Mouse (Mus musculus): Measurements from ENCODE around the gene Zbtb26. TPM values are rescaled to one million over a fixed set of nuclear protein-coding genes. Genes with fewer than 3 reads are reported as not detected.

The Zbtb26 gene
- polyA plus RNA-seq (2017; shearing (Covaris generic)), result 1 to 10 TPM; 4.6 to 4.7 TPM

- peak; percentile 96 for ATAC-seq
These were observed at the start of gene Zbtb26, which contains the start of the genes Zbtb6 and Rabgap1 for GRCm38 (mm10) chr2:37442611-37443591. Gene Zbtb26, minus strand, starts transcription at chr2:37443135. Gene Zbtb6, minus strand, starts transcription at chr2:37443171. Gene Rabgap1, plus strand, starts transcription at chr2:37443279.

GRCm38 (mm10) chr2:37488956-37489355, 46.0 kb upstream of the Zbtb26 start:
- ATAC-seq, result no peak

GRCm38 (mm10) chr2:37486408-37486807, 43.5 kb upstream of the Zbtb26 start:
- ATAC-seq, result no peak

GRCm38 (mm10) chr2:37485370-37485769, 42.4 kb upstream of the Zbtb26 start:
- ATAC-seq, result no peak

- ATAC-seq, result no peak
These were observed 41.2 kb upstream of the Zbtb26 start for GRCm38 (mm10) chr2:37484165-37484564.

- ATAC-seq, result no peak
These were observed 37.1 kb upstream of the Zbtb26 start for GRCm38 (mm10) chr2:37480039-37480438.

- no peak for ATAC-seq
These were observed 36.6 kb upstream of the Zbtb26 start for GRCm38 (mm10) chr2:37479559-37479958.

GRCm38 (mm10) chr2:37466266-37466665, 23.3 kb upstream of the Zbtb26 start:
- no peak for ATAC-seq

- ATAC-seq, result no peak
These were observed 17.8 kb upstream of the Zbtb26 start for GRCm38 (mm10) chr2:37460707-37461106.

- ATAC-seq, result peak; percentile 30
These were observed 9.4 kb upstream of the Zbtb26 start for GRCm38 (mm10) chr2:37452376-37452760.

GRCm38 (mm10) chr2:37451667-37452375, 8.9 kb upstream of the Zbtb26 start:
- ATAC-seq, result peak; percentile 95

- no peak for ATAC-seq
These were observed 11.3 kb downstream of the Zbtb26 start for GRCm38 (mm10) chr2:37431609-37432008.

- ATAC-seq, result peak; percentile 96
These were observed 12.1 kb downstream of the Zbtb26 start for GRCm38 (mm10) chr2:37430593-37431464.

GRCm38 (mm10) chr2:37423671-37424070, 19.3 kb downstream of the Zbtb26 start:
- ATAC-seq, result no peak

GRCm38 (mm10) chr2:37422306-37423304, 20.3 kb downstream of the Zbtb26 start, which contains the start of gene Rc3h2:
Gene Rc3h2, minus strand, starts transcription at chr2:37422903.
- peak; percentile 99 for ATAC-seq

GRCm38 (mm10) chr2:37421903-37422302, 21.0 kb downstream of the Zbtb26 start:
- no peak for ATAC-seq

GRCm38 (mm10) chr2:37395539-37395938, 47.4 kb downstream of the Zbtb26 start:
- ATAC-seq, result no peak

GRCm38 (mm10) chr2:37382921-37383320, 60.0 kb downstream of the Zbtb26 start:
- no peak for ATAC-seq
